Mouse (Mus musculus): ENCODE results near the gene Bckdhb.

- no peak for TF ChIP-seq CTCF (IDR thresholded peaks at IDR 0.05; ENCODE audit: low read depth, low read length)
- no peak for TF ChIP-seq GATA1 (IDR thresholded peaks at IDR 0.05; ENCODE audit: borderline replicate concordance, low read length)
- TF ChIP-seq POLR2AphosphoS5 (IDR thresholded peaks at IDR 0.05; ENCODE audit: insufficient replicate concordance, low read depth, low read length), result no peak
- TF ChIP-seq TAL1 (conservative IDR thresholded peaks at IDR 0.05; ENCODE audit: low read depth, low read length), result no peak
- TF ChIP-seq GATA2 (IDR thresholded peaks at IDR 0.05; ENCODE audit: borderline replicate concordance, low read depth, low read length), result no peak
Measured at GRCm38 (mm10) chr9:84124996-84125395, 200.1 kb downstream of the Bckdhb start.
